27 mouse cellular contexts compared by ENCODE assay signal in the genomic region with DNA sequence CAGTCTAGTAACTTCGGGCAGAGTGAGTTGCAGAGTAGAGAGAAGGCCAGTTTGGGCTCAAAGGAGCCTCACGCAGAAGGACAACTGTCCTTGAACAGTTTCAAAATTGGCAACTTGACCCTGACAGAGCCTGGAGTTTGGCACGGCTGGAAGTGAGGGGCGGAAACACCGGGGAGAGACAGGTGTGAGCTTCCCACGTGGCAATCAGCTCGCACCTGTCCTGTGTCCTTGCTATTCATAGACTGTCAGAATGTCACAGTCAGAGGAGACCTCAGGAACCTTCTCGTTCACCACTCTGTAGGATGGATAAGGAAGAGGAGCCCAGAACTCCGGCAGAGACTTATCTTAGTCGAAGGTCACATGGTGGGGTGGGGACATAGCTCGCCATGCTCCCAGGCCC. TPM values are rescaled to one million over a fixed set of nuclear protein-coding genes. Genes with fewer than 3 reads are reported as not detected.
A peak's percentile ranks its signal among the peaks of the same experiment; 100 is the strongest.
DNase-seq lines count a peak whose midpoint lies in the region; ATAC-seq lines count a peak whose summit lies in the region.
"Had no signal": no experiment of that assay in that cellular context is flagged by ENCODE, and none has a peak within 500 bp of the region (broad histone marks: within the 10 kb centered on the region; RNA-seq: fewer than 3 reads in every experiment).

No protein-coding gene starts in this region.

- no peak overlapping the region for H3K4me3 ChIP-seq in heart, embryonic 10.5 days
- H3K4me3 ChIP-seq in lung, embryonic 16.5 days (ENCODE audit: low read length) = no peak overlapping the region
- H3K4me3 ChIP-seq: embryonic facial prominence, embryonic 15.5 days; gastrocnemius, adult 2 months; heart, embryonic 13.5 days; limb, embryonic 13.5 days; midbrain, embryonic 10.5 days; myocyte had no signal

- no peaks in the 10 kb centered on the region for H3K36me3 ChIP-seq in heart, embryonic 10.5 days
- H3K36me3 ChIP-seq in lung, embryonic 16.5 days (ENCODE audit: control insufficient read depth, insufficient read depth, low read length) = no peaks in the 10 kb centered on the region
- H3K36me3 ChIP-seq: embryonic facial prominence, embryonic 15.5 days; heart, embryonic 13.5 days; limb, embryonic 13.5 days; midbrain, embryonic 10.5 days had no signal

- H3K27me3 ChIP-seq in heart, embryonic 10.5 days (ENCODE audit: insufficient read depth, poor library complexity, severe bottlenecking) = no peaks in the 10 kb centered on the region
- H3K27me3 ChIP-seq in lung, embryonic 16.5 days (ENCODE audit: control insufficient read depth, insufficient read depth, low read depth, low read length) = no peaks in the 10 kb centered on the region
- H3K27me3 ChIP-seq: embryonic facial prominence, embryonic 15.5 days; heart, embryonic 13.5 days; limb, embryonic 13.5 days had no signal

- WGBS in heart, embryonic 10.5 days = 52% methylated on average over 11 of the region's 11 CpGs
- WGBS in lung, embryonic 16.5 days = 63% methylated on average over 11 of the region's 11 CpGs

- no peak overlapping the region for H3K4me2 ChIP-seq in lung, embryonic 16.5 days (ENCODE audit: low read depth, low read length)
- H3K4me2 ChIP-seq: embryonic facial prominence, embryonic 15.5 days; heart, embryonic 13.5 days; limb, embryonic 13.5 days had no signal

- ATAC-seq in lung, embryonic 16.5 days (ENCODE audit: low read depth) = peak; percentile 26; the same call in 1 of the 2 replicates
- ATAC-seq: forebrain, embryonic 14.5 days; hindbrain, postnatal 0 days; lung, postnatal 0 days; midbrain, embryonic 16.5 days had no signal

- H3K9me3 ChIP-seq in heart, embryonic 10.5 days = no peaks in the 10 kb centered on the region
- H3K9me3 ChIP-seq in lung, embryonic 16.5 days (ENCODE audit: control insufficient read depth, low read length) = no peaks in the 10 kb centered on the region
- H3K9me3 ChIP-seq: embryonic facial prominence, embryonic 15.5 days; limb, embryonic 13.5 days; midbrain, embryonic 10.5 days had no signal

- H3K9ac ChIP-seq in lung, embryonic 16.5 days (ENCODE audit: low read length) = no peak overlapping the region
- H3K9ac ChIP-seq: embryonic facial prominence, embryonic 15.5 days; heart, embryonic 13.5 days; limb, embryonic 13.5 days; liver, embryonic 14.5 days had no signal

- peaks cover 10% of the 10 kb centered on the region for H3K4me1 ChIP-seq in heart, embryonic 10.5 days
- 0 out of 2 replicates have a peak, but pooled peaks cover 3% of the 10 kb centered on the region for H3K4me1 ChIP-seq in lung, embryonic 16.5 days (replicated peaks; ENCODE audit: control insufficient read depth, insufficient read depth, low read length)
- H3K4me1 ChIP-seq: midbrain, embryonic 10.5 days had no signal

- no peak overlapping the region for H3K27ac ChIP-seq in heart, embryonic 10.5 days
- no peak overlapping the region for H3K27ac ChIP-seq in lung, embryonic 16.5 days (ENCODE audit: low read length)
- H3K27ac ChIP-seq: embryonic facial prominence, embryonic 15.5 days; gastrocnemius, adult 2 months; heart, embryonic 13.5 days; hindbrain, postnatal 0 days; limb, embryonic 13.5 days; liver, embryonic 14.5 days; midbrain, embryonic 10.5 days had no signal

- peak; percentile 48 for DNase-seq in adrenal gland, adult 2 months
- no peak for DNase-seq in adrenal gland, postnatal 4 days (ENCODE audit: low spot score in 2 of 2)
- DNase-seq in heart, embryonic 10.5 days (ENCODE audit: low spot score) = peak; percentile 56
- no peak for DNase-seq in heart, adult 8-10 months (ENCODE audit: low spot score)
- DNase-seq in lung, postnatal 14 days = no peak
- peak; percentile 20 for DNase-seq in adrenal gland, postnatal 10 days
- DNase-seq in neural tube, embryonic 10.5 days (ENCODE audit: extremely low spot score, low spot score) = no peak
- DNase-seq: cerebellum, adult 11-12 months; cerebellum, postnatal 36 days; gastrocnemius, adult 2 months; kidney, adult 18-20 months; kidney, postnatal 4 days; right cerebral cortex, postnatal 14 days; spleen, adult 18-20 months; thymus, adult 18-20 months; thymus, postnatal 36 days had no signal

RNA-seq across cellular contexts. Expression of gene Etv5, which starts 29.9 kb away (rescaled TPM):
- total RNA-seq in adrenal gland, adult 2 months (2021) = 10 to 100 TPM; 24.5 to 34.1 TPM
- 15.6 and 17.4 TPM in 2 replicates for polyA plus RNA-seq in adrenal gland, adult 2 months (2012; rRNA removed)
- total RNA-seq in adrenal gland, postnatal 4 days (2021) = 10 to 100 TPM; 24.1 to 27.5 TPM
- 30.7 and 35.1 TPM in 2 replicates for polyA plus RNA-seq in heart, embryonic 10.5 days (2016; fragmentation: Nextera tagmentation; extraction: Ambion mirVana)
- total RNA-seq in heart, adult 8-10 months (2022) = 1 to 10 TPM; 8.8 to 9.8 (median 9.3) TPM
- polyA plus RNA-seq in lung, embryonic 16.5 days (2015; fragmentation: Nextera tagmentation; extraction: Ambion mirVana) = 188 and 201 TPM in 2 replicates
- total RNA-seq in adrenal gland, postnatal 10 days (2021) = 10 to 100 TPM; 17.6 to 21.8 TPM

Comparison
In these comparisons a context has a peak if more than half of its experiments do, and no peak if none do; other contexts are left out.
1. DNase-seq: peak in adrenal gland, adult 2 months (single experiment), heart, embryonic 10.5 days (single experiment) and adrenal gland, postnatal 10 days (single experiment); none in adrenal gland, postnatal 4 days (0 of 2), heart, adult 8-10 months (single experiment), lung, postnatal 14 days (single experiment) and neural tube, embryonic 10.5 days (single experiment).